ENCODE assay signal across 8 mouse cellular contexts in the genomic region with DNA sequence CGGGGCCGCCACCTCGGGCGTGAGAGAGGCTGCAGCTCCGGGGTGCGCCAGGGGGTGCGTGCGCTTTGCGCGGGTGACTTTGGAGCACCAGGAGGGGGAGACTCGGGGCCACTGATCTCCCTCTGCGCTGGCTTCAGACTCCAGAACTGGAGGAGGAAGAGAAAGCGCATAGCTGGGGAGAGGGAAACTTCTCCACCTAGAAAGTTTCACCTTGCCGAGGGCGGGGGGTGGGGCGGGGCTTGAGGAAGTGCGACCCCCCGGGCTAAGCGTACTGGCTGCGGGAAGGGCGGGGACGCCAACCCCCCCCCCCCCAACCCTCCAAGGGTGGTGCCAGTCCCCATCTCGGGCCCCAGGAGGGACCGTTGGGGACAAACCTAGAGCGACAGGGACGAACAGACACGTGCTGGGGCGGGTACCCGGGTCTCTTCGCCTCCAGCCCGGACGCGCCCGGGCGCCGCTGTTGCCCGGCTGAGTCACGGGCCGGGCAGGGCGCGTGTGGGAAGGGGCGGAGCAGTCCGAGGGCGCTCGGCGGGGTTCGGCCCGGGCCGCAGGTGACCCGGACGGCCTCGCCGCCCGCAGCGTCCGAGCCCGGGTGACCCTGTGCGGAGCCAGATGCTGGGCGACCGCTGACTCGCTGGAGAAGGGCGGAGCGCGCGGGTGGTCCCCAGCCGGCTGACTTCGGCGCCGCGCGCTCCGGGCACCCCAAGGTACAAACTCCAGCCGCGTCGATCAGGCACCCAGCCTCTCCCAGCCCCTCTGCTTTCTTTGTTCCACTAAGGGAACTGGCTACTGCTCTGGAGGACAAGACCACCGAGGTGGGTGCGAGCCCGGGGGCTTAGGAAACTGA. TPM values are rescaled to one million over a fixed set of nuclear protein-coding genes. Genes with fewer than 3 reads are reported as not detected.
DNase-seq lines count a peak whose midpoint lies in the region; ATAC-seq lines count a peak whose summit lies in the region.

Gene Met (plus strand): TSS at position 367 of the 847 bp plus-strand sequence.

- H3K4me2 ChIP-seq in kidney, embryonic 14.5 days (replicated peaks; ENCODE audit: low read depth, low read length): peak within 1 kb of the TSS; percentile 94
- H3K4me2 ChIP-seq in lung, embryonic 16.5 days (ENCODE audit: low read depth, low read length): peak within 1 kb of the TSS; percentile 98

- peak within 1 kb of the TSS; percentile 86 for H3K27ac ChIP-seq in heart, embryonic 10.5 days
- peak within 1 kb of the TSS; percentile 66 for H3K27ac ChIP-seq in kidney, embryonic 14.5 days (ENCODE audit: low read depth, low read length)
- H3K27ac ChIP-seq in lung, embryonic 16.5 days (ENCODE audit: low read length): peak within 1 kb of the TSS; percentile 83

- ATAC-seq in kidney, embryonic 14.5 days (ENCODE audit: low FRiP score, low TSS enrichment): peak; percentile 94
- ATAC-seq in lung, embryonic 16.5 days (ENCODE audit: low read depth): peak; percentile 93
- no peak for ATAC-seq in inflammation-experienced regulatory T-cells, adult 6 months

- H3K27me3 ChIP-seq in heart, embryonic 10.5 days (ENCODE audit: insufficient read depth, poor library complexity, severe bottlenecking): peaks cover 54% of the 10 kb centered on the region
- peaks cover 3% of the 10 kb centered on the region; the same call in 1 of the 2 replicates for H3K27me3 ChIP-seq in kidney, embryonic 14.5 days (ENCODE audit: control insufficient read depth, insufficient read depth, low read length)
- no peaks in the 10 kb centered on the region for H3K27me3 ChIP-seq in lung, embryonic 16.5 days (ENCODE audit: control insufficient read depth, insufficient read depth, low read depth, low read length)

- H3K4me3 ChIP-seq in heart, embryonic 10.5 days: peak within 1 kb of the TSS; percentile 82
- H3K4me3 ChIP-seq in kidney, embryonic 14.5 days (ENCODE audit: low read length): peak within 1 kb of the TSS; percentile 70
- H3K4me3 ChIP-seq in lung, embryonic 16.5 days (ENCODE audit: low read length): peak within 1 kb of the TSS; percentile 80

- H3K4me1 ChIP-seq in heart, embryonic 10.5 days: no peaks in the 10 kb centered on the region
- peaks cover 2% of the 10 kb centered on the region; the same call in 1 of the 2 replicates for H3K4me1 ChIP-seq in kidney, embryonic 14.5 days (ENCODE audit: control insufficient read depth, insufficient read depth, low read length)
- no peaks in the 10 kb centered on the region for H3K4me1 ChIP-seq in lung, embryonic 16.5 days (replicated peaks; ENCODE audit: control insufficient read depth, insufficient read depth, low read length)

- no peaks in the 10 kb centered on the region for H3K9me3 ChIP-seq in heart, embryonic 10.5 days
- H3K9me3 ChIP-seq in kidney, embryonic 14.5 days (ENCODE audit: control insufficient read depth, low read length): no peaks in the 10 kb centered on the region
- H3K9me3 ChIP-seq in lung, embryonic 16.5 days (ENCODE audit: control insufficient read depth, low read length): no peaks in the 10 kb centered on the region

- H3K36me3 ChIP-seq in heart, embryonic 10.5 days: no peaks in the 10 kb centered on the region
- H3K36me3 ChIP-seq in kidney, embryonic 14.5 days (ENCODE audit: control insufficient read depth, insufficient read depth, low read length): no peaks in the 10 kb centered on the region
- H3K36me3 ChIP-seq in lung, embryonic 16.5 days (ENCODE audit: control insufficient read depth, insufficient read depth, low read length): no peaks in the 10 kb centered on the region

- DNase-seq in left cerebral cortex, postnatal 14 days (ENCODE audit: low spot score in 2 of 2): peak in 1 of 2 experiments; percentile 28
- DNase-seq in left cerebral cortex, adult 9 months (ENCODE audit: low spot score in 2 of 2): no peak
- DNase-seq in embryo, embryonic 11.5 days (ENCODE audit: low read depth, low spot score): peak; percentile 32
- DNase-seq in heart, embryonic 10.5 days (ENCODE audit: low spot score): peak; percentile 82
- DNase-seq in ovary, postnatal 10 days (ENCODE audit: low spot score): peak; percentile 23

- H3K9ac ChIP-seq in kidney, embryonic 14.5 days (ENCODE audit: low read depth, low read length): peak within 1 kb of the TSS; percentile 77
- peak within 1 kb of the TSS; percentile 76 for H3K9ac ChIP-seq in lung, embryonic 16.5 days (ENCODE audit: low read length)

- under 1% methylated on average over 65 of the region's 78 CpGs for WGBS in heart, embryonic 10.5 days
- WGBS in kidney, embryonic 14.5 days: under 1% methylated on average over 74 of the region's 78 CpGs
- 1% methylated on average over 57 of the region's 78 CpGs for WGBS in lung, embryonic 16.5 days

- intact Hi-C loops in left cerebral cortex, postnatal 14 days (cut with DNase I): loop anchor here (2.0 kb wide), 2 partner anchors 31 to 123 kb away; no protein-coding TSS in a partner anchor

RNA-seq across cellular contexts. Expression of gene Met, which starts in this region (rescaled TPM):
- total RNA-seq in left cerebral cortex, postnatal 14 days (2021): 10 to 100 TPM; 37.7 to 47.2 TPM
- polyA plus RNA-seq in heart, embryonic 10.5 days (2016; fragmentation: Nextera tagmentation; extraction: Ambion mirVana): 1.6 and 3.5 TPM in 2 replicates
- polyA plus RNA-seq in kidney, embryonic 14.5 days (2014; fragmentation: Nextera tagmentation; extraction: Ambion mirVana): 10.0 and 25.3 TPM in 2 replicates
- 8.3 TPM in 2 replicates for polyA plus RNA-seq in lung, embryonic 16.5 days (2015; fragmentation: Nextera tagmentation; extraction: Ambion mirVana)
- polyA plus RNA-seq in inflammation-experienced regulatory T-cells, adult 6 months (2017; shearing (Covaris generic)): under 1 TPM in 1 of 3 experiments, not detected in 2; 0.11 TPM

Comparison
In these comparisons a context has a peak if more than half of its experiments do, and no peak if none do; other contexts are left out.
1. DNase-seq: peak in embryo, embryonic 11.5 days (single experiment), heart, embryonic 10.5 days (single experiment) and ovary, postnatal 10 days (single experiment); none in left cerebral cortex, adult 9 months (0 of 2).
2. Peak in every context shown above with its lines, with median percentiles within 50 percentile points of each other: H3K27ac ChIP-seq and H3K4me3 ChIP-seq.